Mouse (Mus musculus): ENCODE results near the gene Slc35d1.

DNA sequence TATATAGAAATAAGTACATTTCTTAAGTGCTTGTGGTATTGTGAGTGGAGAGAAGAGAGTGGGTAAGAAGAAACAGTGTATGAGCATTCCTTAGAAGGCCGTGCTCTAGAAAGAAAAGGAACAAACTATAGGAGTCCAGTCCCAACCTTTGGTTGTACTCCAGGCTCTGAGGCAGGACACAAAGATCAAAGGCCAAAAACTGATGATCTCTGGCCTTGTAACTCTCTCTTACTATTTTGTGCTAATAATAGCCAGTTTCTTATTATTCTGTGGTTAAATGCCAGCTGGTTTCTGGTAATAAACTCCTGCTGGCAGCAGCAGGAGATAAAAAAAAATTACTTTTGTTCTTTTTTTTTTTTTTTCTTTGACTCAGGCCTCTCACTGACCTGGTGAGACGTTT is 17.2 kb upstream of the Slc35d1 start:
- TF ChIP-seq CTCF (IDR thresholded peaks at IDR 0.05; ENCODE audit: borderline replicate concordance, insufficient read depth, low read depth, low read length) (no peak), POLR2A (IDR thresholded peaks at IDR 0.05; ENCODE audit: borderline replicate concordance, insufficient read depth, low read length) (no peak)

Data from cerebellum, adult 2 months (tissue).